Mouse (Mus musculus) hindbrain, embryonic 11.5 days (tissue): ENCODE data around the gene Magea4. TPM values are rescaled to one million over a fixed set of nuclear protein-coding genes. Genes with fewer than 3 reads are reported as not detected.

Experiments used
- ATAC-seq: fragments of 200-750 bp; cut with Nextera tagmentation; 2 replicates; pipeline ENCODE4 v1.8.0; 2017; ENCODE audit warnings: mild to moderate bottlenecking, moderate TSS enrichment, moderate library complexity; ENCODE audit not compliant: low FRiP score
- DNase-seq: peaks from one replicate; pipeline ENCODE4 v3.0.0-alpha.2; 2015; ENCODE audit warnings: low spot score
- H3K27ac ChIP-seq: fragments of 300-500 bp; sonication (generic); 2 replicates; pipeline ENCODE4 v1.5.1; 2014; ENCODE audit warnings: mild to moderate bottlenecking, low read depth, low read length
- H3K27me3 ChIP-seq: fragments of 300-500 bp; sonication (generic); 2 replicates; pipeline ENCODE4 v1.6.1; 2014; ENCODE audit warnings: mild to moderate bottlenecking, low read length, moderate library complexity, mixed read lengths; ENCODE audit not compliant: control insufficient read depth, insufficient read depth
- H3K36me3 ChIP-seq: fragments of 300-500 bp; sonication (generic); 2 replicates; pipeline ENCODE4 v1.6.1; 2014; ENCODE audit warnings: mild to moderate bottlenecking, low read length, moderate library complexity, mixed read lengths; ENCODE audit not compliant: control insufficient read depth, insufficient read depth
- H3K4me1 ChIP-seq: fragments of 300-500 bp; sonication (generic); replicated peaks from 2 replicates; pipeline ENCODE4 v1.6.1; 2014; ENCODE audit warnings: low read length, mixed read lengths; ENCODE audit not compliant: control insufficient read depth, insufficient read depth
- H3K4me2 ChIP-seq: fragments of 300-500 bp; sonication (generic); replicated peaks from 2 replicates; pipeline ENCODE4 v1.6.1; 2014; ENCODE audit warnings: mild to moderate bottlenecking, low read depth, low read length
- H3K4me3 ChIP-seq: fragments of 300-500 bp; sonication (generic); 2 replicates; pipeline ENCODE4 v1.5.1; 2014; ENCODE audit warnings: low read depth, low read length
- H3K9ac ChIP-seq: fragments of 300-500 bp; sonication (generic); 2 replicates; pipeline ENCODE4 v1.6.1; 2014; ENCODE audit warnings: low read depth, low read length
- H3K9me3 ChIP-seq: fragments of 300-500 bp; sonication (generic); 2 replicates; pipeline ENCODE4 v1.6.1; 2016; ENCODE audit warnings: low read length; ENCODE audit not compliant: control insufficient read depth
- WGBS: fragments of 180-500 bp; shearing (Covaris S2); extraction: QIAGEN DNeasy Blood & Tissue Kit; methylation state at CpG from one replicate; pipeline ENCODE4 v1.1.7; 2014; 5-methylcytosine and 5-hydroxymethylcytosine counted together
- microRNA counts: library from miRNA; unstranded; fragments of <30 nt; microRNA quantifications from one replicate; lab custom pipeline; 2015
- polyA plus RNA-seq: library from polyadenylated mRNA; unstranded; fragments of >200 nt; fragmentation: Nextera tagmentation; extraction: Ambion mirVana; gene quantifications from 2 replicates; pipeline ENCODE4 v1.2.1, GENCODE M21; 2014

Magea4 gene
- not detected in 2 replicates for polyA plus RNA-seq

DNA sequence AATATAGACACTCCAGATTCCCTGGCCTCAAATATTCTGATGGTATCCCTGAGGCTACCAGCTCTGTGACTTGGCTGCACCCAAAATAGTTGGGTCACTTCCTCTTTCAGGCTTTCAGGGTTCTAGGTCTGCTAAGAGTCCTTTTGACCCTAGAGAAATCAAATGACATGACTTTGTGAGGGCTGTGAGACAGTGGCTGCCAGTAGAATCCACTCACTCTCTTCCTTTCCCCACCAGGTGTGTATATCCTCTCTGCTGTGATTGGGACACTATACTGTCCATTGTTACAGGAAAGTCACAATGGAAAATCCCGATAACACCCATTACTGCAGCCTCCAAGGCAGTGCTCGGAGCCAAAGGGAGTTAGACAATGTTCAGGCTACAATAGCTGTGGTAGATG lies at the start of gene Magea4:
Gene Magea4 (plus strand): TSS at position 301 of the 400 bp plus-strand sequence.
- H3K9ac ChIP-seq: no peak within 1 kb of the TSS
- ATAC-seq: no peak
- H3K4me1 ChIP-seq: no peaks in the 10 kb centered on the region
- H3K27ac ChIP-seq: no peak within 1 kb of the TSS
- DNase-seq: no peak
- 82% methylated on average over 2 of the region's 2 CpGs for WGBS
- no peaks in the 10 kb centered on the region for H3K9me3 ChIP-seq
- no peak within 1 kb of the TSS for H3K4me2 ChIP-seq
- H3K27me3 ChIP-seq: no peaks in the 10 kb centered on the region
- no peak within 1 kb of the TSS for H3K4me3 ChIP-seq
- H3K36me3 ChIP-seq: no peaks in the 10 kb centered on the region

GRCm38 (mm10) chrX:72202944-72203554 lies 18.8 kb upstream of the Magea4 start:
- no peaks in the 10 kb centered on the region for H3K4me1 ChIP-seq
- WGBS: 69% methylated on average over 4 of the region's 4 CpGs
- no peak for DNase-seq

GRCm38 (mm10) chrX:72270637-72271036 lies 48.8 kb downstream of the Magea4 start:
- WGBS: 94% methylated on average over 11 of the region's 11 CpGs
- Histone ChIP-seq H3K9me3 (no peaks in the 10 kb centered on the region), H3K4me1 (no peaks in the 10 kb centered on the region), H3K4me3 (no peak overlapping the region), H3K27me3 (no peaks in the 10 kb centered on the region), H3K9ac (no peak overlapping the region), H3K27ac (no peak overlapping the region), H3K36me3 (no peaks in the 10 kb centered on the region), H3K4me2 (no peak overlapping the region)
- no peak for ATAC-seq
- no peak for DNase-seq

More at GRCm38 (mm10) chrX:72202944-72203554, 18.8 kb upstream of the Magea4 start:
- no peak for ATAC-seq
- H3K27me3 ChIP-seq: no peaks in the 10 kb centered on the region
- H3K9me3 ChIP-seq: no peaks in the 10 kb centered on the region
- H3K9ac ChIP-seq: no peak overlapping the region
- H3K4me3 ChIP-seq: no peak overlapping the region
- H3K27ac ChIP-seq: no peak overlapping the region
- no peaks in the 10 kb centered on the region for H3K36me3 ChIP-seq
- no peak overlapping the region for H3K4me2 ChIP-seq

MicroRNA genes within 50 kb of the gene (microRNA counts, 519-probe panel; counts per million panel counts)
- microRNA mmu-miR-224 (lab: Ali Mortazavi, UCI): not detected
- not detected for microRNA mmu-miR-452 (lab: Ali Mortazavi, UCI)

Other genes starting within 250 kb of the Magea4 start
- 0.26 TPM in 1 of 2 replicates, not detected in the other for gene Fate1, start 249.0 kb upstream of the Magea4 start, polyA plus RNA-seq
- gene Cnga2, start 230.2 kb upstream of the Magea4 start, polyA plus RNA-seq: not detected in 2 replicates
- gene Gabre, start 52.8 kb downstream of the Magea4 start, polyA plus RNA-seq: 0.68 and 0.86 TPM in 2 replicates
- gene Magea10, start 164.8 kb downstream of the Magea4 start, polyA plus RNA-seq: not detected in 2 replicates